Mouse (Mus musculus) stomach, embryonic 14.5 days (tissue): Measurements from ENCODE around the gene Gm281. TPM values are rescaled to one million over a fixed set of nuclear protein-coding genes. Genes with fewer than 3 reads are reported as not detected.

Experiments
- ATAC-seq: fragments of 200-750 bp; cut with Nextera tagmentation; 2 replicates; pipeline ENCODE4 v1.8.0; 2017; ENCODE audit warnings: low read depth, moderate TSS enrichment; ENCODE audit not compliant: insufficient number of reproducible peaks, insufficient read depth, low FRiP score
- H3K27ac ChIP-seq: fragments of 300-500 bp; sonication (generic); 2 replicates; pipeline ENCODE4 v1.5.1; 2014; ENCODE audit warnings: mild to moderate bottlenecking, low read length, moderate library complexity, mixed read lengths
- H3K27me3 ChIP-seq: fragments of 300-500 bp; sonication (generic); 2 replicates; pipeline ENCODE4 v1.6.1; 2014; ENCODE audit warnings: low read length, control low read depth, mixed read lengths; ENCODE audit not compliant: control insufficient read depth, insufficient read depth
- H3K36me3 ChIP-seq: fragments of 300-500 bp; sonication (generic); 2 replicates; pipeline ENCODE4 v1.6.1; 2014; ENCODE audit warnings: mild to moderate bottlenecking, control low read depth, low read length, moderate library complexity, mixed read lengths; ENCODE audit not compliant: control insufficient read depth, insufficient read depth
- H3K4me1 ChIP-seq: fragments of 300-500 bp; sonication (generic); 2 replicates; pipeline ENCODE4 v1.6.1; 2014; ENCODE audit warnings: low read length, control low read depth, mixed read lengths; ENCODE audit not compliant: control insufficient read depth, insufficient read depth
- H3K4me2 ChIP-seq: fragments of 300-500 bp; sonication (generic); replicated peaks from 2 replicates; pipeline ENCODE4 v1.6.1; 2014; ENCODE audit warnings: low read depth, low read length, control low read depth
- H3K4me3 ChIP-seq: fragments of 300-500 bp; sonication (generic); 2 replicates; pipeline ENCODE4 v1.5.1; 2014; ENCODE audit warnings: low read depth, low read length, control low read depth
- H3K9ac ChIP-seq: fragments of 300-500 bp; sonication (generic); replicated peaks from 2 replicates; pipeline ENCODE4 v1.6.1; 2014; ENCODE audit warnings: low read depth, mild to moderate bottlenecking, control low read depth, low read length, moderate library complexity, mixed read lengths
- H3K9me3 ChIP-seq: fragments of 300-500 bp; sonication (generic); 2 replicates; pipeline ENCODE4 v1.6.1; 2016; ENCODE audit warnings: low read depth, low read length, control low read depth; ENCODE audit not compliant: control insufficient read depth
- WGBS: fragments of 180-500 bp; shearing (Covaris S2); extraction: QIAGEN DNeasy Blood & Tissue Kit; methylation state at CpG from one replicate; pipeline ENCODE4 v1.1.7; 2014; 5-methylcytosine and 5-hydroxymethylcytosine counted together
- polyA plus RNA-seq: library from polyadenylated mRNA; unstranded; fragments of >200 nt; fragmentation: Nextera tagmentation; extraction: Ambion mirVana; gene quantifications from 2 replicates; pipeline ENCODE4 v1.2.1, GENCODE M21; 2014

Gene Gm281
- polyA plus RNA-seq, 1 experiment from 2014 or later: not detected

GRCm38 (mm10) chr14:13948345-13948744 is 34.1 kb upstream of the Gm281 start:
- ATAC-seq: no peak
- WGBS: 93% methylated on average over 7 of the region's 7 CpGs
- Histone ChIP-seq H3K4me2 (no peak overlapping the region), H3K9me3 (no peaks in the 10 kb centered on the region), H3K4me3 (no peak overlapping the region), H3K36me3 (peaks cover 40% of the 10 kb centered on the region), H3K27me3 (no peaks in the 10 kb centered on the region), H3K4me1 (no peaks in the 10 kb centered on the region), H3K27ac (no peak overlapping the region), H3K9ac (no peak overlapping the region)

GRCm38 (mm10) chr14:13944686-13945085 is 30.4 kb upstream of the Gm281 start:
- ATAC-seq: no peak
- 90% methylated on average over 4 of the region's 4 CpGs for WGBS
- Histone ChIP-seq H3K9ac (no peak overlapping the region), H3K4me3 (no peak overlapping the region), H3K4me1 (no peaks in the 10 kb centered on the region), H3K27ac (no peak overlapping the region), H3K9me3 (no peaks in the 10 kb centered on the region), H3K4me2 (no peak overlapping the region), H3K36me3 (peaks cover 21% of the 10 kb centered on the region), H3K27me3 (no peaks in the 10 kb centered on the region)

- Histone ChIP-seq H3K9me3 (peaks cover 2% of the 10 kb centered on the region; the same call in 1 of the 2 replicates), H3K36me3 (no peaks in the 10 kb centered on the region), H3K4me2 (peak overlapping the region; percentile 52), H3K4me1 (no peaks in the 10 kb centered on the region), H3K27me3 (no peaks in the 10 kb centered on the region), H3K27ac (no peak overlapping the region), H3K9ac (no peak overlapping the region), H3K4me3 (peak overlapping the region; percentile 21; the same call in 1 of the 2 replicates)
- WGBS: 34% methylated on average over 5 of the region's 5 CpGs
- no peak for ATAC-seq
These were observed 19.7 kb upstream of the Gm281 start for GRCm38 (mm10) chr14:13934052-13934371.

GRCm38 (mm10) chr14:13933290-13934051 is 19.2 kb upstream of the Gm281 start:
- no peaks in the 10 kb centered on the region for H3K36me3 ChIP-seq
- H3K4me2 ChIP-seq: peak overlapping the region; percentile 52
- H3K4me3 ChIP-seq: peak overlapping the region; percentile 21
- H3K9me3 ChIP-seq: peaks cover 2% of the 10 kb centered on the region; the same call in 1 of the 2 replicates
- H3K27ac ChIP-seq: no peak overlapping the region
- H3K9ac ChIP-seq: 0 out of 2 replicates have a peak overlapping the region, but pooled peaks have one; percentile 10
- no peaks in the 10 kb centered on the region for H3K4me1 ChIP-seq
- no peaks in the 10 kb centered on the region for H3K27me3 ChIP-seq
- ATAC-seq: peak; percentile 49; the same call in 1 of the 2 replicates
- 23% methylated on average over 31 of the region's 31 CpGs for WGBS

- 28% methylated on average over 3 of the region's 3 CpGs for WGBS
- Histone ChIP-seq H3K27me3 (no peaks in the 10 kb centered on the region), H3K27ac (no peak overlapping the region), H3K36me3 (no peaks in the 10 kb centered on the region), H3K9me3 (no peaks in the 10 kb centered on the region), H3K4me1 (no peaks in the 10 kb centered on the region), H3K9ac (no peak overlapping the region), H3K4me2 (no peak overlapping the region), H3K4me3 (no peak overlapping the region)
- peak; percentile 53; the same call in 1 of the 2 replicates for ATAC-seq
These were observed 3.4 kb upstream of the Gm281 start for GRCm38 (mm10) chr14:13917630-13918029.

- Histone ChIP-seq H3K27me3 (no peaks in the 10 kb centered on the region), H3K9ac (no peak overlapping the region), H3K4me3 (no peak overlapping the region), H3K36me3 (no peaks in the 10 kb centered on the region), H3K27ac (no peak overlapping the region), H3K4me2 (no peak overlapping the region), H3K4me1 (no peaks in the 10 kb centered on the region), H3K9me3 (no peaks in the 10 kb centered on the region)
- 89% methylated on average over 10 of the region's 10 CpGs for WGBS
- no peak for ATAC-seq
These were observed 2.9 kb upstream of the Gm281 start for GRCm38 (mm10) chr14:13917208-13917607.

- Histone ChIP-seq H3K9me3 (no peaks in the 10 kb centered on the region), H3K4me3 (no peak overlapping the region), H3K36me3 (no peaks in the 10 kb centered on the region), H3K9ac (no peak overlapping the region), H3K27me3 (no peaks in the 10 kb centered on the region), H3K27ac (no peak overlapping the region), H3K4me1 (no peaks in the 10 kb centered on the region), H3K4me2 (no peak overlapping the region)
- 61% methylated on average over 4 of the region's 4 CpGs for WGBS
- no peak for ATAC-seq
These were observed 929 bp upstream of the Gm281 start for GRCm38 (mm10) chr14:13915207-13915606.

- Histone ChIP-seq H3K27me3 (no peaks in the 10 kb centered on the region), H3K4me2 (no peak overlapping the region), H3K9ac (no peak overlapping the region), H3K36me3 (no peaks in the 10 kb centered on the region), H3K9me3 (no peaks in the 10 kb centered on the region), H3K4me1 (no peaks in the 10 kb centered on the region), H3K27ac (no peak overlapping the region), H3K4me3 (no peak overlapping the region)
- WGBS: 84% methylated on average over 2 of the region's 2 CpGs
- ATAC-seq: no peak
These were observed 4.1 kb downstream of the Gm281 start for GRCm38 (mm10) chr14:13910148-13910547.

- Histone ChIP-seq H3K27ac (no peak overlapping the region), H3K9me3 (no peaks in the 10 kb centered on the region), H3K36me3 (no peaks in the 10 kb centered on the region), H3K4me2 (no peak overlapping the region), H3K9ac (no peak overlapping the region), H3K4me1 (no peaks in the 10 kb centered on the region), H3K27me3 (no peaks in the 10 kb centered on the region), H3K4me3 (no peak overlapping the region)
- WGBS: 91% methylated on average over 7 of the region's 7 CpGs
- no peak for ATAC-seq
These were observed 7.1 kb downstream of the Gm281 start for GRCm38 (mm10) chr14:13907145-13907544.
